Mouse (Mus musculus) embryo, embryonic 10 days (tissue): ENCODE measurements at regions not wholly inside any gene's neighbourhood (a gene's known extent, or its start where the extent isn't known, plus 50 kb on each side); places are given as distances from the start of the nearest gene placed in this dataset.

ENCODE experiments used
- DNase-seq: peaks from one replicate; pipeline ENCODE4 v3.0.0-alpha.2; 2015; ENCODE audit warnings: low spot score

GRCm38 (mm10) chr16:77459651-77460050 is 142.2 kb downstream of the Gm11146 start:
- DNase-seq = no peak

- no peak for DNase-seq
Measured at GRCm38 (mm10) chr16:77444647-77445046, 157.2 kb downstream of the Gm11146 start.

- peak; percentile 88 for DNase-seq
Measured at GRCm38 (mm10) chr16:77444006-77444405, 157.9 kb downstream of the Gm11146 start.

GRCm38 (mm10) chr16:77443318-77443717 is 158.6 kb downstream of the Gm11146 start:
- DNase-seq = no peak

GRCm38 (mm10) chr16:77442866-77443265 is 159.0 kb downstream of the Gm11146 start:
- DNase-seq = no peak

- DNase-seq = no peak
Measured at GRCm38 (mm10) chr16:77431345-77431744, 170.5 kb downstream of the Gm11146 start.

- no peak for DNase-seq
Measured at GRCm38 (mm10) chr16:77422385-77423363, 179.2 kb downstream of the Gm11146 start.

- DNase-seq = peak; percentile 90
Measured at GRCm38 (mm10) chr16:77421591-77422024, 180.3 kb downstream of the Gm11146 start.

- DNase-seq = no peak
Measured at GRCm38 (mm10) chr16:77421001-77421400, 180.9 kb downstream of the Gm11146 start.

- no peak for DNase-seq
Measured at GRCm38 (mm10) chr16:77420136-77420860, 181.6 kb downstream of the Gm11146 start.

GRCm38 (mm10) chr16:77419116-77419735 is 182.7 kb downstream of the Gm11146 start:
- no peak for DNase-seq

- DNase-seq = no peak
Measured at GRCm38 (mm10) chr16:77418486-77418885, 183.4 kb downstream of the Gm11146 start.

GRCm38 (mm10) chr16:77417791-77418190 is 184.1 kb downstream of the Gm11146 start:
- peak; percentile 77 for DNase-seq

- DNase-seq = no peak
Measured at GRCm38 (mm10) chr16:77414562-77414961, 187.3 kb downstream of the Gm11146 start.

- DNase-seq = no peak
Measured at GRCm38 (mm10) chr16:77409168-77409567, 192.7 kb downstream of the Gm11146 start.

- peak; percentile 42 for DNase-seq
Measured at GRCm38 (mm10) chr16:77406999-77407398, 194.9 kb downstream of the Gm11146 start.

- peak; percentile 36 for DNase-seq
Measured at GRCm38 (mm10) chr16:77405859-77406258, 196.0 kb downstream of the Gm11146 start.

- DNase-seq = peak; percentile 40
Measured at GRCm38 (mm10) chr16:77405181-77405818, 196.6 kb downstream of the Gm11146 start.

GRCm38 (mm10) chr16:77402711-77403280 is 199.1 kb downstream of the Gm11146 start:
- DNase-seq = no peak

GRCm38 (mm10) chr16:77401185-77401943 is 200.5 kb downstream of the Gm11146 start:
- DNase-seq = peak; percentile 26
